Mouse (Mus musculus): ENCODE data around the gene Ube2e2. TPM values are rescaled to one million over a fixed set of nuclear protein-coding genes. Genes with fewer than 3 reads are reported as not detected.

The Ube2e2 gene
- polyA plus RNA-seq, 1 experiment: 42.6 TPM

GRCm38 (mm10) chr14:18530899-18531298 is 363.2 kb downstream of the Ube2e2 start:
- Histone ChIP-seq H3K4me3 (ENCODE audit: insufficient read depth, low read depth, low read length) (no peak overlapping the region), H3K4me1 (ENCODE audit: control insufficient read depth, insufficient read depth, insufficient read length, low read length) (no peaks in the 10 kb centered on the region), H3K27ac (replicated peaks; ENCODE audit: low read depth, low read length) (no peak overlapping the region)

GRCm38 (mm10) chr14:18530496-18530895 is 363.6 kb downstream of the Ube2e2 start:
- no peak overlapping the region for H3K4me3 ChIP-seq (ENCODE audit: insufficient read depth, low read depth, low read length)
- no peak overlapping the region for H3K27ac ChIP-seq (replicated peaks; ENCODE audit: low read depth, low read length)
- H3K4me1 ChIP-seq (ENCODE audit: control insufficient read depth, insufficient read depth, insufficient read length, low read length): no peaks in the 10 kb centered on the region

All from brown adipose tissue, adult 24 weeks (tissue).